Mouse (Mus musculus): ENCODE data around the gene Rraga. TPM values are rescaled to one million over a fixed set of nuclear protein-coding genes. Genes with fewer than 3 reads are reported as not detected.
"Not testable (repeated sequence)": the region's sequence is repeated elsewhere in the genome, so short reads cannot be mapped to it uniquely, and the experiment has no call there.

Rraga gene
- total RNA-seq, 2 experiments from 2014 or later, result 138 to 139 TPM

DNA sequence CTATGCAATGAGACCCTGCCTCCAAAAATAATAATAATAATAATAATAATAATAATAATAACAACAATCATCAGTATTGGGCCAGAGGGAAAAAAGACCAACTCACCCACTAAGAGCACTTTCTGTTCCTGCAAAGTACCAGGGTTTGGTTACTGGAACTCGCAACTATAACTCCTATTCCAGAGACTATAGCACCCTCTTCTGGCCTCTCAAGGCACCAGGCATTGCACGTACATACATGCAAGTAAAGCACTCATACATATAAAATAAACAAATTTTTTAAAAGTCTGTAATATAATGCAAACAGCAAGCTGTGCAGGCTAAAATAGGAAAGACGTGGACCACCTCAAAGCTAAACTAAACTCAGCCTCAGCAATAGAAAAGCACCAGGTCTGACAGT lies 12.8 kb downstream of the Rraga start:
- DNase-seq (ENCODE audit: low spot score in 2 of 2), result no peak

DNA sequence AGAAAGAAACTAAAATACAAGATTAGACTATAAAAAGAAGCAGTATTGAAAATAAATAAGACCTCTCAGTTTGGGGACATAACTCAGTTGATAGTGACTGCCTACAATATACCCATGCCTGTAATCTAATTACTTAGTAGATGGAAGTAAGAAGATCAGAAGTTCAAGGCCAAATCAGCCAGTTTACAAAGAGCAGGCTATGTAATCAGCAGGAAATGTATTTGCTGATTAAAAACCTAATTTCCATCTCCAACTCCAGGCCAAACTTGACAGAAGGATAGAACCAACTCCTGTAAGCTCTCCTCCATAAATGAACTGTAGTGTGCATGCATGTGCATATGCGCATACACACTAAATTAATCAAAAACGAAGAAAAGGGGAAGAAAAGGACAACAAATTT lies 15.8 kb downstream of the Rraga start:
- DNase-seq (ENCODE audit: low spot score in 2 of 2), result no peak

DNA sequence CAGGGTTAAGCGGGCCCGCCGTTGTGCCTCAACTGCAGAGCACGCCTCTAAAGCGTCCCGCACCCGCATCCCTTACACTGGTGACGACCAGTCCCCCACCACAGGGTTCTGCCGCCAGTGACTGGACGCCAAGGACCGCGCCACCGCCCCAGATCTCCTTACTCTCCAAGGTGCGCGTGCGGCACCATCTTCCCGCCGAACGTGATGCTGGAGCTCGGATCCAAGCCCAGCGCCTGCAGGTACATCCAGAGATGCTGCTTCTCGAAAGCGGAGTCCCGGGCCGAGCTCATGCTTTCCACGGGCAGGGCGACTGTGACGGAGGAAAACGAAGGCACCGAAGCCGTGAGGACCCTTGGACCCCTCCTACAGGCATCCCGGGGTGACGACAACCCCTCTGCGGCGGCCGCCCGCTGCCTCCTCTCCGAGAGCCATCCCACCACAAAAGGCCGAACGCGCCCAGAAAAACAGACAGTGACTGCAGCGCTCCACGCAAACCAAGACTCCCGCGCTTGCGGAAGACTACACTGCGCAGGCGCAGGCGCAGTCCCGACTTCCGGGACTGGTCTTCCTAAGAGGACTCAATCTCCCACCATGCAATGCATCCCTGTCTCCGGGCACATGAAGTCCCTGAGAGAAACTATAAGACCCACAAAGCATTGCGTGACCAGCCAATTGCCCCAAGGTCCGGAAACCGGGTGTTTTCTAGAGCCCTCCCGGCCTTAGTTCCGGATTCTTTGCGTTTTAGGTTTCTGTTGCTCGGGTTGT lies 36.2 kb downstream of the Rraga start, which contains the start of gene Haus6:
Gene Haus6, minus strand, starts transcription at position 532 of the 765 bp plus-strand sequence.
- peak; percentile 90 to 96 for DNase-seq (ENCODE audit: low spot score in 2 of 2)

DNA sequence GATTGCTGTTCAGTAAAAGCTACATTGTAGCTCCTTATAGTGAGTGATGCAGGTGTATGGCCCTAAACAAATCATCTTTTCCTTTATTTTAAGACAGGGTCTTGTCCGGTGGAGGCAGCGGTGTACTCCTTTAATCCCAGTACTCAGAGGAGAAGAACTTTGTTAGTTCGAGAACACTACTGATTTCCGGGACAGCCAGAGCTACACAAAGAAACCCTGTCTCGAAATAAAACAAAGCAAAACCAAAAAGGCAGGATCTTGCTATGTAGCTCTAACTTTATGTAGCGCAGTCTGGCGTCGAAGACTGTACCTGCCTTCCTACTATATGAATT lies 36.8 kb downstream of the Rraga start:
- no peak for DNase-seq (ENCODE audit: low spot score in 2 of 2)

DNA sequence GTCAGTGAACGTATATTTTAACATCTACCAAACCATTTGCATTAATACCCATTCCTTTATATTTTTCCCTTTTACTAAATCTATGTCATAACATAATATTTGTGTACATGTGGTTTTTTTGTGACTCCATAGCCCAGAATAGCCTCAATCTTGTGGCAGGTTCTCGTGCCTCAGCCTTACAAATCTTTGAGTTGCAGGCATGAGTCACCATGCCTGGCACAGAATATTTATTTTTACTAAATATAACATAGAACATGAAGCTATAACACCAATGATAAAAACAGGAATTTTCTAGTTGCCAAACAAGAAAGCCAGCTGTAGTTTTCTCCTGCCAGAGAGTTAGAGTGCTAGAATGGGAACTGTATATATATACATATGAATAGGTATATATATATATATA lies 45.0 kb downstream of the Rraga start:
- DNase-seq (ENCODE audit: low spot score in 2 of 2), result no peak

DNA sequence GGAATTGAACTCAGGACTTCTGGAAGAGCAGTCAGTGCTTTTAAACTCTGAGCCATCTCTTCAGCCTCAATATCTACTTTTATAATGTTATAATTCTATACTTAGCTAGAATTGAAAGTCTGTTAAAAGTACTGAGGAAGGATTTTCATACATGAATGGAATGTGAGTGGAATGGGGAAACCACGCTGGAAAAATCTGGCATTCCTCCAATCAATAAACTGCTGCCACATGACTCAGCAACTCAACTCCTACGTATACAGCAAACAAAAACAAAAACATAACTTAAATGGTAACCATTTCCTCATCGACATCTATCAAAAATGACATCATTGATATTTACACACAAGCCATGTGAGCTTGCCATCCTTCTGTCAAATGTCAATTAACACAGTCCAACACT lies 46.6 kb downstream of the Rraga start:
- DNase-seq (ENCODE audit: low spot score in 2 of 2), result no peak

DNA sequence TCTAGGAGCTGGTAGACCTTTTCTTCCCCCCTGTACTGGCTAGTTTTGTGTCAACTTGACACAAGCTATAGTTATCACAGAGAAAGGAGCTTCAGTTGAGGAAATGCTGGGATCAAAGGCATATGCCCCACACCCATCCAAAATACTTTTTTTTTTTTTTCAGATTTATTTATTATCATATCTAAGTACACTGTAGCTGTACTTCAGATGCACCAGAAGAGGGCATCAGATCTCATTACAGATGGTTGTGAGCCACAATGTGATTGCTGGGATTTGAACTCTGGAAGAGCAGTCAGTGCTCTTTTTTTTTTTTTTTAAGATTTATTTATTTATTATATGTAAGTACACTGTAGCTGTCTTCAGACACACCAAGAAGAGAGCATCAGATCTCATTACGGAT lies 47.1 kb downstream of the Rraga start:
- not testable (repeated sequence) for DNase-seq (ENCODE audit: low spot score in 2 of 2)

DNA sequence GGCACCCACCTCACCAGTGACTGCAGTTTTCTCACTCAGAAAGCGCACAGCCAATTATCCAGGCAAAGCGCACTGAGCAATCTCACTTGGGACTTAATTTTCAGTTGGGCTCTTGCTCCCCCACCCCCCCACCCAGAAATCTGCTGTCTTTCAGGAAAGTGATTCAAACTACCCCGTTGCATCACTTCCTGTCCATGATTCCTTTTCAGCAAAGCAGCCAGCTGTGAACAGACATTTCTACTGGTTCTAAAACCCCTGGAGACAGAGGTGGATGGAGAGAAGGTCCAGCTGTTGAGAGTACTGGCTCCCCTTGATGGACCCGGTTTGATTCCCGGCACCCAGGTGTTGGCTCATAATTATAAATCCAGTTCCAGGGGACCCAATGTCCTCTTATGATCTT lies 50.0 kb downstream of the Rraga start:
- DNase-seq (ENCODE audit: low spot score in 2 of 2), result no peak

DNA sequence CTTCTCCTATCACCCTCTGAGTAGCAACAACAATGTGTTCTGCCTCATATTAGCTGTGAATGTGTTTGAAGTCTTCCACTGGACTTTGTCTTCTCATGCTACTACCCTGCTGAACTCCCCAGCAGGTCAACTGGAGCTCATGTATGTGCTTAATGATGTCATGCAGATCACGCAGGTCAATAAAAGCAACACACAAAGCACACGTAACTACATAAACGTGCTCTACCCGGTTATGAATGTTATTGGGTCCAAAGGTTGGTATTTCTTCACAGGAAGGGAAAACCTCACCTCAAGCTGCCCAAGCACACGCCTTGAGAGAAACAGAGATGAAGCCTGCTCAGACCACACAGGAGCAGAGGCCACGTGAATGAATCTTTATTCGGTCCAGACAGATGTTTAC lies 51.0 kb downstream of the Rraga start:
- DNase-seq (ENCODE audit: low spot score in 2 of 2), result not testable (repeated sequence)

Other genes with a start within 250 kb of the Rraga start
- gene Saxo1, start 17.3 kb upstream of the Rraga start, total RNA-seq (2021), result not detected
- gene Haus6, start 36.4 kb downstream of the Rraga start, total RNA-seq (2021), result 1 to 10 TPM; 8.3 to 10.0 TPM
- gene Plin2, start 94.4 kb downstream of the Rraga start, total RNA-seq (2021), result 10 to 100 TPM; 16.3 to 16.4 TPM
- 10 to 100 TPM in 1 of 2 experiments, 1 to 10 TPM in 1; 10.0 to 10.5 TPM for gene Dennd4c, start 172.9 kb downstream of the Rraga start, total RNA-seq (2021)

Data from layer of hippocampus, adult 18-20 months (tissue).